Mouse (Mus musculus) B cell, adult (primary cell): Measurements from ENCODE around the gene Ccl24. TPM values are rescaled to one million over a fixed set of nuclear protein-coding genes. Genes with fewer than 3 reads are reported as not detected.

Experiments
- total RNA-seq: library from RNA; stranded (reverse); gene quantifications from 4 replicates; pipeline ENCODE4 v1.2.4, GENCODE M21; 2023; ENCODE audit not compliant: inconsistent age

The Ccl24 gene
- total RNA-seq = 0.42 to 1.4 TPM (median 1.2 TPM) in 3 of 4 replicates, not detected in the other

DNA sequence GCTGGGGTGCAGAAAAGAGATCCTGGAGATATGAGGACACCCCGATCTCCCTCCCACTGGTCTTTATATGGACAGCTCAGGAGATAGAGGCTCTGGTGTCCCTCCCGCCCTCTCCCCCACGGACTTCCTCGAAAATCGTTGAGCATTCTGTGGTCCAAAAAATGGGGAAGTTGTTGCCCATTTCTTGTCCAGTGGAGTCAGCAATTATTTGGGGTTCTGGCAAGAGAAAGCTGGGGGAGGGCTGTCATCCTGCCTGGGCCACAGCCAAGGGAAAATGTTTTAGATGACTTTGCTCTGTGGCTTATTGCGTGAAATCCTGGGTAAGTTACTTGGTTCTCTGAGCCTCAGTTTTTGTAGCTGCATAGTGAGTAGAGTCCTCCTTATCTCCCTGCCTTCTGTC, at the start of gene Ccl24:
TSS of gene Ccl24 (minus strand) at position 44 of the 400 bp plus-strand sequence.

GRCm38 (mm10) chr5:135563469-135563868, 9.4 kb downstream of the Ccl24 start, which contains the start of gene Ccl26:
Gene Ccl26, minus strand, starts transcription at chr5:135563569.

DNA sequence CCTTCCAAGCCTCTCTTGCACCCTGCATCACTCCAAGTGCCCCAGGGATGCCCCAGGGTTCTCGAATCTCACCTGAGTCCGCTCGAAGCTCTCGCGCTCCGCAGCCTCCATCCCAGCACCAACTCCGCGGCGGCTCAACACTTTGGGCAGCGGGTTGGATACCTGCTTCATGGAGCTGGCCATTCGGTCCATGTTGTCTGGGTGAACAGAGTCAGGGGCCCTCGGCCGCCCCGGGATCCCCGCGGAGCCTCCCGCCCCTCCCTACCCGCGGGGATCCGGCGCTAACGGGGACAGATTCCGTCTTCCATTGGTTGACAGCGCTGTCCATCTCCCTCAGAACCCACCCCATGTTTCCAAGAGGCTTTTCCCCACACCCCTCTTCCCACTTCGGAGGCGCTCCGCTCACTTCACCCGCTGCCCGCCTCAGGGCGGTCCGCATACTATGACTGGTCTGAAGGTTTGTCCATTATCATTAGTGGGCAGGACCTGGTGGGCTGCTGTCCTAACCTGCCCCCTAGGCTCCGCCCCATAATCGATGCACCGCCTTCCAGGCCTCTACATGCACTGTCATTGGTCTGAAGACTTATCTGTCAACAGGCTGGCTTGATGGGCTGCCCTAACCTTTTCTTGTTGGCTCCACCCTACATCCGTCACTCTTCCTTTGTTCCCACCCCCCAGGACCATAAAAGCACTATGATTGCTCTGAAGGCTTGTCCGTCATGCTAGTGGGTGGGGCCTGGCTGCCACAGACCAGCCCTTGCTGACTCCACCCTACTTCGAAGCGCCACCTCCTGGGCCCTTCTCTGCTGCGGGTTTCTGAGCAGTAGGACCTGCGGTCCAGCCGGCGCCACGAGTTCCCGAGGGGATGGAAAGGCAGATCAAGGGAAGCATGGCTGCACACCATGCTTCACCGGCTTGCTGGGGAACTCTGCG, 27.7 kb downstream of the Ccl24 start, which contains the start of gene Hip1:
TSS of gene Hip1 (minus strand) at position 256 of the 933 bp plus-strand sequence.

Other genes with a start within 250 kb of the Ccl24 start
- gene Fkbp6, start 223.0 kb downstream of the Ccl24 start, total RNA-seq = 0.42 TPM in 1 of 4 replicates, not detected in the others
- gene Trim50, start 219.8 kb downstream of the Ccl24 start, total RNA-seq = not detected in 4 replicates
- 32.8 to 38.3 TPM (median 33.9 TPM) in 4 replicates for gene Nsun5, start 203.1 kb downstream of the Ccl24 start, total RNA-seq
- 56.7 to 63.2 TPM (median 58.0 TPM) in 4 replicates for gene Pom121, start 178.5 kb downstream of the Ccl24 start, total RNA-seq
- 32.9 to 39.9 TPM (median 34.9 TPM) in 4 replicates for gene Hip1, start 27.9 kb downstream of the Ccl24 start, total RNA-seq
- not detected in 4 replicates for gene Ccl26, start 9.5 kb downstream of the Ccl24 start, total RNA-seq
- 15.2 to 27.6 TPM (median 19.6 TPM) in 4 replicates for gene Rhbdd2, start 59.6 kb upstream of the Ccl24 start, total RNA-seq
- 40.6 to 44.1 TPM (median 43.3 TPM) in 4 replicates for gene Por, start 97.0 kb upstream of the Ccl24 start, total RNA-seq
- gene Tmem120a, start 171.4 kb upstream of the Ccl24 start, total RNA-seq = 10.8 to 16.8 TPM (median 15.2 TPM) in 4 replicates
- 0.42 TPM in 1 of 4 replicates, not detected in the others for gene Styxl1, start 205.3 kb upstream of the Ccl24 start, total RNA-seq
- 140 to 166 TPM (median 157 TPM) in 4 replicates for gene Mdh2, start 205.4 kb upstream of the Ccl24 start, total RNA-seq
- gene Srrm3, start 233.8 kb upstream of the Ccl24 start, total RNA-seq = not detected in 4 replicates